Mouse (Mus musculus) cerebellum, postnatal 36 days (tissue): ENCODE measurements at regions not wholly inside any gene's neighbourhood (a gene's known extent, or its start where the extent isn't known, plus 50 kb on each side); places are given as distances from the start of the nearest gene placed in this dataset.
A peak's percentile ranks its signal among the peaks of the same experiment; 100 is the strongest.

ENCODE experiments used
- DNase-seq, 2 experiments: peaks; one replicate each; pipeline ENCODE4 v3.0.0; 2021 to 2022; ENCODE audit warnings: mixed read lengths in 2 of 2

- no peak for DNase-seq
These were observed 178.1 kb upstream of the Habp2 start for GRCm38 (mm10) chr19:56108796-56109195.

DNA sequence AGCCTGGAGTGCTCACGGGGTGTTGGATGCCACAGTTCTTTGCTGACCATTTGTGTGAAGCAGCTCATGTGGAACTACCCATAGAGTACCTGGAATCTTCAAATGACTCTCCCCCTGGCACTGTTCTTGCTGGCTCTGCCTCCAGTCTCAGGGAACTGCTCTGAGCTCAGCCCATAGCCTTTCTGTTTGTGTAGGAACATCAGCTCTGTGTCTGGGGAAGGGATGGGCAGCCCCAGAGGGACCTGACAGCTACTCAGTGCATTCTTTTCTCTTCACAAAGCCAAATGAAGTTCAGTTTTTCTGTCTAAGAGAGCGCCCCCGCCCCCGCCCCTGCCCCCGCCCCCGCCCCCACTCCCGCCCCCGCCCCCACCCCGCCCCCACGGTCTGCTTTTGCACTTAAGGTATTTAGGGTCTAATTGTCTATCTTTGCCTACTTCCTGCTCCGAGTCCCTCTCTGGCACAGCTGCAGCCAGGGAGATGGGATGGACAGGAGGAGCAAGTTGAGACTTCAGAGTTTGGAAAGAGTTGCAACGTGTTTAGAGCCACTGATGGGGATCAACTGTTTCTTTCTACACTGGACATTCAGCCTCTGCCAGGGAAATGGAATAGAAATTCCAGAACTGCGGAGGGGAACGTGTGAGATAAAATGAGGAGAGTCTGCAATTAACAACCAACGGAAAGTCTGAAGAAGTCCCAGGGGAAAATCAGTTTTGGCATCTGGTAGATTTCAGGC lies 171.2 kb upstream of the Habp2 start:
- DNase-seq = no peak

DNA sequence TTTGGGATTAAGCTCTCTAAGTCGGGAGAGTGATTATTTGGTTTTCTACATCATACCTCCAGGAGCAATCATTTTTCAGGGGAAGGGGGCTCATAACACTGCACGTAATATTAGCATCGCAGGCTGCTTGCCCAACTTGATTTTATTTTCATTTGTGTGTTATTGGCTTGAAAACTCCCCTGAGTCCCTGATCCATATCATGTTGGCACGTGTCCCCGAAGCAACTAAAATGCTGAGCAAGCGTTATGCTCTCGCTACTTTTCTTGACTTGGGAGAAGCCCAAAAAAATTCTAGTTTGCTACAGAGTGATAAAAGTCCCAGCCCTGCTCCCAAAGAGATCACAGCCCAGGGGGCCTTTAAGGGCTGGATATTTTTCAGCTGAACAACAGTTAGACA lies 170.7 kb upstream of the Habp2 start:
- no peak for DNase-seq

GRCm38 (mm10) chr19:56120723-56121122 lies 166.2 kb upstream of the Habp2 start:
- DNase-seq = no peak

DNA sequence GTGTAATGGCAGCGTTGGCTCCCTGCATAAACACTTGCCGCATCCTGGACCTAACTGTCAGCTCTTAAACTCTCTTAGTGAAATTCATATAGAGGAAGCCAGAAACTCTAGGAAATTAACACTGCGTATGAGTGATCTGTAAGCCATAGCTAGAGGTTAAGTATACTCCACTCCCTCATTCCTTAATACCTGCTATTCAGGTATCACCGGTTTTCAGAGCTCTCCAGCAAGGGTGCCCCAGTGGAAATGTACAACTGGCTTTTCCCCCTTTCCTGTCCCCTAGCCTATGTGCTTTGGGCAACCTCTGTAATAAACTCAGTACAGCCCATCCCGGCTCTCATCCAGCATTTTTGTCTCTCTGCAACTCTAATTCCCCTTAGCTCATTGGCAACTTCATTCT lies 164.8 kb upstream of the Habp2 start:
- DNase-seq = no peak

- DNase-seq = no peak
These were observed 155.4 kb upstream of the Habp2 start for GRCm38 (mm10) chr19:56131556-56131955.

DNA sequence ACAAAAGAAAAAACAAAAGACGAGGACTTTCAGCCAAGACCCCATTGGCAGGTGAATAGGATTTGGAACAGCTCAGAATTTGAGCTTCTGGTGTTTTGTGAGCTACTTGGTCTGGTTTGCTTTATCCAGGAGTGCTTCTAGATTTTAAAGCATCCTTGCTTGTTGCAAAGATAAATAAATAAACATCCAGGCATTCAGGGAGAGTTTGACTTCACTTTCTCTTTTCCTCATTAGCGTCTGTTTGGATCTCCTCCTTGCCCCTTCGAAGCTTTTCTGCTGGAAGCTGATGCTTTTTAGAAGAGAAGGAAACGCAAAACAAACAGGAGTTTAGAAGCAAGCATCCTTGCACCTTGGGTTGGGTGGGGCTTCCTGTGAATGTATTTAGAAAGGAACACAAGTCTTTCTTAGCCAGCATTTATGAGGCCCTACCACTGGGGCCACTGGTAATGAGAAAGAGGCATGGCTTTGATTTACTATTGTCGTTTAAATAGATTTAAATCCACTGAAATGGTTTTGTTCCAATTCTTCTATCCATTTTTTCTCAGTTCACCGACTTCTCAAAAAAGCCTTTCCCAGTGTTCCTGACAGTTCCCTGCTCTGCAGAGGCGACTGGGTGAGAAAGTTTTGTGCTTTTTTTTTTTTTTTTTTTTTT lies 153.9 kb upstream of the Habp2 start:
- DNase-seq = no peak

DNA sequence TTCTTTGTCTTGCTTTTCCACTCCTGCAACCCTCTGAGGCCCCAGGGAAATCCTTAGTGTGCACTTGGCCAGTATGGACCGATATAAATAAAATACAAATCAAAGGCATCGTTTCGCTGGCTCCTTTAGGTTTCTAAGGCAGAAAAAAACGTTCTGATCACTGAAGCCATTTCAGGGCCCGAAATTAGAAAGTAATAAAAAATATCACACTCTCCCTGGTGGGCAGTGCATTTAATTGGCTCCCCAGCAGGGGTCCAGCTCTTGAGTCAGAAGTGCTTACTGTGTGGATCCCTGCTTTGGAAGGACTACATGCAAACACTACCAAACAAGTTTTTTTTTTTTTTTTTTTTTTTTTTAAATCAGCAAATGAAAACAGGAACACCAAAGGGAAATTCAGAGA lies 153.4 kb upstream of the Habp2 start:
- no peak for DNase-seq

- peak; percentile 39 to 40 for DNase-seq
These were observed 152.7 kb upstream of the Habp2 start for GRCm38 (mm10) chr19:56134081-56134818.

- DNase-seq = no peak
These were observed 151.5 kb upstream of the Habp2 start for GRCm38 (mm10) chr19:56135306-56135928.

DNA sequence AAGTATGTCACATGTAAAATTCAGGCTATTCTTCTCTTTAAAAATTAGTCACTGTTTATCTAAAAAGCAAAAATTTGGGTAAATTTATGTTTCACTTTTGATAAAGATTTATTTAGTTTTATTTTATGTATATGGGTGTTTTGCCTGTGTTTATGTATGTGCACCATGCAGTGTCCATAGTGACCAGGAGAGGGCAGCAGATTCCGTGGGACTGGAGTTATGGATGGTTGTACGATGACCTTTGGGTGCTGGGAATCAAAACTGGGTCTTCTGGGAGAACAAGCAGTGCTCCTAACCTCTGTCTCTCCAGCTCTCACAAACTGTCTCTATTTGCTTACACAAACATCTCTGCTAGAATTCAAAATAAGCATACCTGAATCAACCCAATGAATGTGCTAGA lies 146.4 kb upstream of the Habp2 start:
- DNase-seq = no peak

DNA sequence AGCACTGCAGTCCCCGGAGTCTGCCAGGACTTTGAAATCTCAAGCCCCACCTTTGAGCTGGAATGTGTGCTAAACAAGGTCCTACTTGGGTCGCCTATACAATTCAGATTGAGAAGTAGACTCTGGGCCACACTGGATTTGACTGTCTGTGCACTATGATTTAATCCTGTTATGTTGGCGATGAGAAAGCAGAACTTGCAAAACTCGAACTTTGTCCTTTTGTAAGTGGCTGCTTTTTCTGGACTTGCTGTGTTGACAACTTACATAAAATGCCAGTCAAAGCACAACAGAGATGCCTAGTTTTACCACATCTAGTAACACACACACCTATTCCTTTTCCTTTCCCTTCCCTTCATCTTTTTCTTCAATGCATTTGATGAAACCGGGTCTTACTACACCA lies 142.7 kb upstream of the Habp2 start:
- no peak for DNase-seq

- DNase-seq = no peak
These were observed 129.8 kb upstream of the Habp2 start for GRCm38 (mm10) chr19:56157120-56157519.

DNA sequence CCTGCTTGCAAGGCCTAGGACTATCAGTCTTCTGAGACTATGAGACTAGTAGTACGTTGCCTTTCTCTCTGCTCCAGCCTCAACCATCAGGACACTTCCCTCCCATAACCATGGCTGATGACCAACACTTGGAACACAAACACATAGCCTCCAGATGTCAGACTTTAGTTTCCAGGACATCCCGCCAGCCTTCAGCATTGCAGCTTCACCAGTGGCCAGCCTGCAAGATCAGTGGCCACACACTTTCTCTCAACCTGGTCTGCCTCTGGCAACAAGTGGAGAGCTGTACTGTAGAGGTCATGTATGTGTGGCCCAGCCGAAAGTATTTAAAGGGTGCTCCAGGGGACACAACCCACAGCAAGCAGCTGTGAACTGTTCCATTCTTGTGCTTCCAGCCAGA lies 124.8 kb upstream of the Habp2 start:
- no peak for DNase-seq

DNA sequence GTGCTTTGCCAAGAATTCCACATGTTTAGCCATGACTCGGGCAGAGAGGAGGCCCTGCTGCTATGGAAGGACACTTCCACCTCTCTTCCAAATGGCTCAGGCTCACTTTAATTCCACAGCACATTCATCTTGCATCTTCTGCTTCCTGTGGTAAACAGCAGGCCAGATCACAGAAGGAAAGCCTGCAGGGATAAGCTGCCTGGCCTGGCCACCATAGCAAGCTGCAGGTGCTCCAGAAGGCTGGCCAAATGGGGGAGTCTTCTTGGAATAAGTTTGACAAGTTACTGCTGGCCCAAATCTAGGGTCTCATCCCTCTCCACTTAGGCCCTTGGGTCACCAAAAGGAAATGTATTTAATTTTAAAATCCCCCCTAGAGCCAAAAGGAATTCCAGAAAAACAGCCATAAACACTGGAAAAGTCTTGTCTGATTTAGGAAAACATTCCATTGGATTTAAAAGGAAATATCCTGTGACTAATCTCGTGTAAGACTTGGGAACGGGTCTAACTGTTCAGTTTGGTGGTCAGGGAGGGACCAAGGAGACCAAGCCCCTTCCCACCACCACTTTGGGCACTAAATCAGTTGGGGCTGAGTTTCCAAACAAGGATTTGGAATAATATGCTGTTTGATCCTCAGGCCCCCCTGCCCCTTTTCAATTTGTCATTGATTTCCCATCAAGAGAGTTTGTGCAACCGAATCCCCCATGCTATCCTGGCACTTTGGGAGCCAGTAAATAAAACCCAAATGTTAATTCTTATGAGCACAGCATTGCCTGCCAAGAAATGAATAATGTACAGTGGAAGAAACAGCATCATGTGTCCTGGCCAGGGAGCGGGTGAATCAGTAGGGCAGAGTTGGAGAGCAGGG lies 117.6 kb upstream of the Habp2 start:
- DNase-seq = no peak

- DNase-seq = no peak
These were observed 117.0 kb upstream of the Habp2 start for GRCm38 (mm10) chr19:56169998-56170274.

- peak in 1 of 2 experiments; percentile 7 for DNase-seq
These were observed 114.5 kb upstream of the Habp2 start for GRCm38 (mm10) chr19:56172454-56172853.

- no peak for DNase-seq
These were observed 110.9 kb upstream of the Habp2 start for GRCm38 (mm10) chr19:56176059-56176458.

- DNase-seq = no peak
These were observed 109.6 kb upstream of the Habp2 start for GRCm38 (mm10) chr19:56177231-56177745.

DNA sequence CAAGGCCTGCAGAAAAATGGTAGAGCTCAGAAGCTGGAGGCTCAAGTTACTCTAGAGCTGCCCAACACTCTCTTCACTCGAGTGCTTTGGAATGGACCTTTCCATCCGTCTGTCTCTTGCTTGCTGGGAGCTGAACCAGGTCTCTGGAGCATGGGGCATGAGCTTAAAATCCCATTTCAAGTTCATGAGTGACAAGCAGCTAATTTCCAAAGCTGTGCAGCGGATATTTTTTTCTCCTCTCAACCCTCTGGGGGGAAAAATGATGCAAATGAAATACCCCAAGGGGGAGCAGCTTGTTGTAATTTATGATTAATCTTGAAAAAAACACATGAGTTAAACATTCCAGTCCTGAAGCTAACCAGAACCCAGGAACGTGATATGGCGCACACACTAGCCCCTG lies 101.2 kb upstream of the Habp2 start:
- DNase-seq = no peak

GRCm38 (mm10) chr19:56189185-56189584 lies 97.8 kb upstream of the Habp2 start:
- no peak for DNase-seq

- DNase-seq = no peak
These were observed 96.7 kb upstream of the Habp2 start for GRCm38 (mm10) chr19:56190222-56190621.
